Mouse (Mus musculus) hindlimb bud, embryonic 11.5 days (tissue): Measurements from ENCODE around the gene Lgmn.

Experiments
- DNase-seq: peaks from one replicate; pipeline ENCODE4 v3.0.0-alpha.2; 2012; ENCODE audit warnings: low read depth, low spot score; ENCODE audit errors: extremely low spot score

Gene Lgmn

GRCm38 (mm10) chr12:102391982-102392381, 47.6 kb downstream of the Lgmn start:
- peak; percentile 5 for DNase-seq

GRCm38 (mm10) chr12:102391109-102391508, 48.5 kb downstream of the Lgmn start:
- DNase-seq: no peak

- no peak for DNase-seq
These were observed 49.6 kb downstream of the Lgmn start for GRCm38 (mm10) chr12:102390042-102390441.

- DNase-seq: peak; percentile 58
These were observed 52.2 kb downstream of the Lgmn start for GRCm38 (mm10) chr12:102387219-102387917.

- peak; percentile 8 for DNase-seq
These were observed 54.8 kb downstream of the Lgmn start for GRCm38 (mm10) chr12:102384819-102385218.

- no peak for DNase-seq
These were observed 56.3 kb downstream of the Lgmn start for GRCm38 (mm10) chr12:102383288-102383687.

GRCm38 (mm10) chr12:102382180-102382579, 57.4 kb downstream of the Lgmn start:
- DNase-seq: no peak

- no peak for DNase-seq
These were observed 67.3 kb downstream of the Lgmn start for GRCm38 (mm10) chr12:102372322-102372721.

- no peak for DNase-seq
These were observed 68.6 kb downstream of the Lgmn start for GRCm38 (mm10) chr12:102370931-102371500.

- no peak for DNase-seq
These were observed 70.0 kb downstream of the Lgmn start for GRCm38 (mm10) chr12:102369488-102370235.

- no peak for DNase-seq
These were observed 71.1 kb downstream of the Lgmn start for GRCm38 (mm10) chr12:102368556-102368955.

GRCm38 (mm10) chr12:102368066-102368465, 71.5 kb downstream of the Lgmn start:
- DNase-seq: no peak

- DNase-seq: no peak
These were observed 72.5 kb downstream of the Lgmn start for GRCm38 (mm10) chr12:102367075-102367474.

GRCm38 (mm10) chr12:102366126-102366816, 73.3 kb downstream of the Lgmn start:
- DNase-seq: no peak

- no peak for DNase-seq
These were observed 74.6 kb downstream of the Lgmn start for GRCm38 (mm10) chr12:102365016-102365415.

- DNase-seq: no peak
These were observed 78.1 kb downstream of the Lgmn start for GRCm38 (mm10) chr12:102361189-102362161.

GRCm38 (mm10) chr12:102359390-102359789, 80.2 kb downstream of the Lgmn start:
- DNase-seq: no peak

GRCm38 (mm10) chr12:102356781-102357180, 82.8 kb downstream of the Lgmn start:
- DNase-seq: no peak

GRCm38 (mm10) chr12:102355784-102356183, 83.8 kb downstream of the Lgmn start:
- DNase-seq: no peak
